In genomic region chr17:43666576-43667289, GRCm38 (mm10) we compare ENCODE assay signal across 8 mouse cellular contexts. TPM values are rescaled to one million over a fixed set of nuclear protein-coding genes. Genes with fewer than 3 reads are reported as not detected.
DNase-seq lines count a peak whose midpoint lies in the region; ATAC-seq and TF ChIP-seq lines count a peak whose summit lies in the region.

Gene Slc25a27 (minus strand): TSS chr17:43667214.

- peak within 1 kb of the TSS; percentile 74 for H3K9ac ChIP-seq in embryonic facial prominence, embryonic 12.5 days
- peak within 1 kb of the TSS; percentile 75 for H3K9ac ChIP-seq in heart, adult 2 months (ENCODE audit: low read depth, low read length)
- peak within 1 kb of the TSS; percentile 77 for H3K9ac ChIP-seq in limb, embryonic 11.5 days (ENCODE audit: low read length)
- peak within 1 kb of the TSS; percentile 93 for H3K9ac ChIP-seq in midbrain, embryonic 13.5 days (replicated peaks)

- 1% methylated on average over 41 of the region's 41 CpGs for WGBS in embryonic facial prominence, embryonic 12.5 days
- 1% methylated on average over 41 of the region's 41 CpGs for WGBS in heart, adult 2 months
- WGBS in kidney, adult 2 months, result 2% methylated on average over 41 of the region's 41 CpGs
- under 1% methylated on average over 41 of the region's 41 CpGs for WGBS in limb, embryonic 11.5 days
- under 1% methylated on average over 41 of the region's 41 CpGs for WGBS in midbrain, embryonic 13.5 days
- WGBS in small intestine, adult 2 months, result 1% methylated on average over 41 of the region's 41 CpGs

- peak; percentile 86 to 94 for DNase-seq in heart, adult 2 months
- DNase-seq in kidney, adult 2 months, result peak; percentile 97
- DNase-seq in limb, embryonic 11.5 days (ENCODE audit: low spot score), result peak; percentile 92

- peaks cover 15% of the 10 kb centered on the region for H3K27me3 ChIP-seq in erythroblast, embryonic 14.5 days (ENCODE audit: control insufficient read depth)
- H3K27me3 ChIP-seq in embryonic facial prominence, embryonic 12.5 days, result no peaks in the 10 kb centered on the region
- H3K27me3 ChIP-seq in heart, adult 2 months (ENCODE audit: control insufficient read depth, insufficient read depth, low read length), result no peaks in the 10 kb centered on the region
- no peaks in the 10 kb centered on the region for H3K27me3 ChIP-seq in kidney, adult 2 months (replicated peaks; ENCODE audit: control insufficient read depth, insufficient read depth, low read length)
- no peaks in the 10 kb centered on the region for H3K27me3 ChIP-seq in limb, embryonic 11.5 days (ENCODE audit: control insufficient read depth, insufficient read depth, low read length)
- H3K27me3 ChIP-seq in midbrain, embryonic 13.5 days, result no peaks in the 10 kb centered on the region
- no peaks in the 10 kb centered on the region for H3K27me3 ChIP-seq in small intestine, adult 2 months (ENCODE audit: control insufficient read depth, insufficient read depth, low read length)

- peak within 1 kb of the TSS; percentile 67; the same call in 1 of the 2 replicates for H3K27ac ChIP-seq in embryonic facial prominence, embryonic 12.5 days
- H3K27ac ChIP-seq in heart, adult 2 months, result peak within 1 kb of the TSS; percentile 78
- peak within 1 kb of the TSS; percentile 21; the same call in 1 of the 2 replicates for H3K27ac ChIP-seq in kidney, adult 2 months (ENCODE audit: insufficient read depth, low read depth, low read length)
- H3K27ac ChIP-seq in limb, embryonic 11.5 days (replicated peaks; ENCODE audit: low read depth, low read length), result no peak within 1 kb of the TSS
- peak within 1 kb of the TSS; percentile 80 for H3K27ac ChIP-seq in midbrain, embryonic 13.5 days
- H3K27ac ChIP-seq in small intestine, adult 2 months (ENCODE audit: insufficient read depth, low read depth, low read length), result 0 out of 2 replicates have a peak within 1 kb of the TSS, but pooled peaks have one; percentile 20

- H3K4me2 ChIP-seq in embryonic facial prominence, embryonic 12.5 days (replicated peaks), result peak within 1 kb of the TSS; percentile 70
- H3K4me2 ChIP-seq in limb, embryonic 11.5 days (ENCODE audit: low read depth, severe bottlenecking), result peak within 1 kb of the TSS; percentile 84
- peak within 1 kb of the TSS; percentile 64 for H3K4me2 ChIP-seq in midbrain, embryonic 13.5 days (replicated peaks)

- peak; percentile 45; the same call in 1 of the 2 replicates for TF ChIP-seq POLR2A in heart, adult 2 months (IDR thresholded peaks at IDR 0.05; ENCODE audit: insufficient read depth, low read depth, low read length)
- no peak for TF ChIP-seq POLR2A in kidney, adult 2 months (IDR thresholded peaks at IDR 0.05; ENCODE audit: low read depth, low read length)
- no peak for TF ChIP-seq POLR2A in small intestine, adult 2 months (IDR thresholded peaks at IDR 0.05; ENCODE audit: low read depth, low read length)

- H3K36me3 ChIP-seq in erythroblast, embryonic 14.5 days (ENCODE audit: control insufficient read depth), result no peaks in the 10 kb centered on the region
- peaks cover 11% of the 10 kb centered on the region for H3K36me3 ChIP-seq in embryonic facial prominence, embryonic 12.5 days
- H3K36me3 ChIP-seq in heart, adult 2 months (ENCODE audit: control insufficient read depth, insufficient read depth, low read length), result no peaks in the 10 kb centered on the region; the same call in 1 of the 2 replicates
- no peaks in the 10 kb centered on the region for H3K36me3 ChIP-seq in kidney, adult 2 months (ENCODE audit: control insufficient read depth, insufficient read depth, low read length)
- no peaks in the 10 kb centered on the region for H3K36me3 ChIP-seq in limb, embryonic 11.5 days (ENCODE audit: control insufficient read depth, insufficient read depth, low read length)
- H3K36me3 ChIP-seq in midbrain, embryonic 13.5 days, result peaks cover 17% of the 10 kb centered on the region
- H3K36me3 ChIP-seq in small intestine, adult 2 months (ENCODE audit: control insufficient read depth, insufficient read depth, low read length), result no peaks in the 10 kb centered on the region

- H3K4me1 ChIP-seq in erythroblast, embryonic 14.5 days (ENCODE audit: control insufficient read depth), result peaks cover 10% of the 10 kb centered on the region
- H3K4me1 ChIP-seq in embryonic facial prominence, embryonic 12.5 days, result peaks cover 21% of the 10 kb centered on the region
- peaks cover 5% of the 10 kb centered on the region; the same call in 1 of the 2 replicates for H3K4me1 ChIP-seq in heart, adult 2 months (ENCODE audit: control insufficient read depth, insufficient read depth, low read length)
- H3K4me1 ChIP-seq in kidney, adult 2 months (ENCODE audit: control insufficient read depth, insufficient read depth, low read length), result peaks cover 9% of the 10 kb centered on the region; the same call in 1 of the 2 replicates
- peaks cover 9% of the 10 kb centered on the region; the same call in 1 of the 2 replicates for H3K4me1 ChIP-seq in limb, embryonic 11.5 days (ENCODE audit: control insufficient read depth, insufficient read depth, low read length)
- peaks cover 25% of the 10 kb centered on the region for H3K4me1 ChIP-seq in midbrain, embryonic 13.5 days (replicated peaks)
- H3K4me1 ChIP-seq in small intestine, adult 2 months (ENCODE audit: control insufficient read depth, insufficient read depth, insufficient read length, low read length), result 0 out of 2 replicates have a peak, but pooled peaks cover 2% of the 10 kb centered on the region

- intact Hi-C loops in heart, adult 2 months (cut with DNase I), result no loop called here

- H3K9me3 ChIP-seq in erythroblast, embryonic 14.5 days (ENCODE audit: control insufficient read depth, low read length), result no peaks in the 10 kb centered on the region
- H3K9me3 ChIP-seq in embryonic facial prominence, embryonic 12.5 days, result no peaks in the 10 kb centered on the region
- no peaks in the 10 kb centered on the region for H3K9me3 ChIP-seq in limb, embryonic 11.5 days (ENCODE audit: control insufficient read depth, low read length)
- H3K9me3 ChIP-seq in midbrain, embryonic 13.5 days, result no peaks in the 10 kb centered on the region

- H3K79me2 ChIP-seq in heart, adult 2 months (replicated peaks; ENCODE audit: control insufficient read depth, insufficient read depth, low read length), result no peaks in the 10 kb centered on the region

- H3K4me3 ChIP-seq in erythroblast, embryonic 14.5 days (replicated peaks), result peak within 1 kb of the TSS; percentile 66
- H3K4me3 ChIP-seq in embryonic facial prominence, embryonic 12.5 days, result peak within 1 kb of the TSS; percentile 82
- peak within 1 kb of the TSS; percentile 62 for H3K4me3 ChIP-seq in heart, adult 2 months
- H3K4me3 ChIP-seq in kidney, adult 2 months (ENCODE audit: insufficient read depth, low read depth, low read length), result peak within 1 kb of the TSS; percentile 83
- peak within 1 kb of the TSS; percentile 78 for H3K4me3 ChIP-seq in limb, embryonic 11.5 days (ENCODE audit: low read depth, low read length)
- peak within 1 kb of the TSS; percentile 93 for H3K4me3 ChIP-seq in midbrain, embryonic 13.5 days (replicated peaks)
- H3K4me3 ChIP-seq in small intestine, adult 2 months (ENCODE audit: low read depth, low read length), result peak within 1 kb of the TSS; percentile 78

- 0 out of 2 replicates have a peak, but pooled peaks have one; percentile 29 for TF ChIP-seq EP300 in heart, adult 2 months (IDR thresholded peaks at IDR 0.05; ENCODE audit: insufficient read depth, low read depth, low read length)

- no peak for TF ChIP-seq CTCF in heart, adult 2 months (IDR thresholded peaks at IDR 0.05)
- no peak for TF ChIP-seq CTCF in kidney, adult 2 months (conservative IDR thresholded peaks at IDR 0.05; ENCODE audit: insufficient read depth, insufficient read length, low read depth, low read length)
- no peak for TF ChIP-seq CTCF in small intestine, adult 2 months (IDR thresholded peaks at IDR 0.05; ENCODE audit: extremely low read depth, insufficient read length, insufficient replicate concordance, low read depth, low read length)

- no peak for ATAC-seq in erythroblast, adult 5-6 weeks (replicated peaks; ENCODE audit: low FRiP score, poor library complexity, severe bottlenecking)
- ATAC-seq in embryonic facial prominence, embryonic 12.5 days (ENCODE audit: insufficient number of reproducible peaks, insufficient read depth, low FRiP score, low TSS enrichment), result peak; percentile 96
- peak; percentile 97 for ATAC-seq in limb, embryonic 11.5 days (ENCODE audit: insufficient number of reproducible peaks, low FRiP score, low TSS enrichment, low read depth)
- ATAC-seq in midbrain, embryonic 13.5 days, result peak; percentile 97

RNA-seq across cellular contexts. Expression of gene Slc25a27, which starts in this region (rescaled TPM):
- polyA plus RNA-seq in erythroblast, embryonic 14.5 days (2012), result not detected in 2 replicates
- total RNA-seq in erythroblast, adult 5-6 weeks (2015; ENCODE audit: low replicate concordance), result 0.42 TPM in 1 of 2 replicates, not detected in the other
- total RNA-seq in erythroblast, adult 5-6 weeks (2017; ENCODE audit: low replicate concordance), result 0.42 and 1.3 TPM in 2 replicates
- 56.7 and 66.0 TPM in 2 replicates for polyA plus RNA-seq in embryonic facial prominence, embryonic 12.5 days (2016; fragmentation: Nextera tagmentation; extraction: Ambion mirVana)
- total RNA-seq in heart, adult 2 months (2021), result 1 to 10 TPM; 2.2 to 2.3 TPM
- polyA plus RNA-seq in heart, adult 2 months (2012; rRNA removed), result 3.2 and 4.9 TPM in 2 replicates
- 2.2 and 3.1 TPM in 2 replicates for polyA plus RNA-seq in kidney, adult 2 months (2012; rRNA removed)
- 27.2 and 28.5 TPM in 2 replicates for polyA plus RNA-seq in limb, embryonic 11.5 days (2014; fragmentation: Nextera tagmentation; extraction: Ambion mirVana)
- polyA plus RNA-seq in midbrain, embryonic 13.5 days (2015; fragmentation: Nextera tagmentation; extraction: Ambion mirVana), result 120 and 121 TPM in 2 replicates
- 0.53 and 1.1 TPM in 2 replicates for polyA plus RNA-seq in small intestine, adult 2 months (2012; rRNA removed)
